Mouse (Mus musculus) natural killer cell, adult 2 months (primary cell): ENCODE data around the gene A430078G23Rik.
"Not testable (repeated sequence)": the region's sequence is repeated elsewhere in the genome, so short reads cannot be mapped to it uniquely, and the experiment has no call there.

Source experiments
- DNase-seq, 2 experiments: peaks; one replicate each; pipeline ENCODE4 v3.0.0; 2022; ENCODE audit warnings: low spot score in 2 of 2

The A430078G23Rik gene

DNA sequence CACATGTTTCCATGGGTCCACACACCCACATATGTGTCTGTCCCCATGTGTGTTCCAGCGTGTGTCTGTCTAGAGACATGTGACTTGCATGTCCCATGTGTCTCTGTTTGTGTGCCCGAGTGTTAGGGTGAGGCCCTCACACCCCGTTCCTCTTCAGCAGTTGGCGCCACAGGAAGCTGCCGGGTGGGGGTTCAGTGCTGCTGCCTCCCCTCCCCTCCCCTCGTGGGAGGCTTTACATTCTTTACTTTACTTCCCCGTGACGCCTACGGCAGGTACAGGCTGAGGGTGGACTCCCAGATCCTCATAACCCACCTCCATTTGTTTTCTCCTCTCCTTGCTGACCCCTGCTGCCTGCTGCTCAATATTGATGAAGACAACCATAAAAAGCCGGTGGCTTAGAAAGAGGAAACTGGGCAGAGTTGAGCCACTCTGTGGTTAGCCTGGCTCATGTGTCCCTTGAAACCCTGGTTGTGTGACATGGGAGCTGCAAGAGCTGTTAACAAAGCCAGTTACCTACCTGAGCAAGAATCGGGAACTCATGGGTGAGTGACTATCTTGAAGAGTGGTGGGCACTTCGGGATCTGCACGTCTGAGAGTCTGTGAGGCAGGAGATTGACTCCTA lies at the start of gene A430078G23Rik:
Gene A430078G23Rik (plus strand): TSS at position 227 of the 622 bp plus-strand sequence.
- DNase-seq = peak; percentile 86 to 87

DNA sequence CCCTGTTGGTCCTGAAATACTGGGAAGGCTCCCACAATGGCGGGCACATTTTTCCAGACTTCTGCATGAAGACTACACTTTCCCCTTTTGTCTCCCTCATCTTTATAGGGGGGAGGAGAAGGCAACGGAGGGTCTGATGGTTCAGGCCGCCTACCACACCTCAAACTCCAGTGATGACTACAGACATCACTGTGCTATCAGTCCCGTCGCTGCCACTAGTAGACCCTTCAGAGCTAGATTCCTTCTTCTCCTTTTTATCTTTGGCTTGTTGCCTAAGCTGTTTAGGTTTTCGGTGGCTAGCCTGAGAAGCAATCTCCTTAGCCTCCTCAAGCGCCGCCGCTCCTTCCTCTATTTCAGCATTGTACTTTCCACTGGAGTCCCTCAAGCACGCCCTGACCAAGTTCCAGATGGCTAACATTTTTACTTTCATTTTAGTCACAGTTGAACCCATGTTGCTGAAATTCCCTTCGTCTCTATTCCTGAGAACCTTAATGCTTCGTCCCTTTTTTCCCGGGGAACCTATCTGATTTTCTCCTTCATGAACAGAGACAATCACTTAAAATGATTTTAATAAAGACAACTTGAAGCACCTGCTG lies 44.9 kb upstream of the A430078G23Rik start:
- not testable (repeated sequence) for DNase-seq

DNA sequence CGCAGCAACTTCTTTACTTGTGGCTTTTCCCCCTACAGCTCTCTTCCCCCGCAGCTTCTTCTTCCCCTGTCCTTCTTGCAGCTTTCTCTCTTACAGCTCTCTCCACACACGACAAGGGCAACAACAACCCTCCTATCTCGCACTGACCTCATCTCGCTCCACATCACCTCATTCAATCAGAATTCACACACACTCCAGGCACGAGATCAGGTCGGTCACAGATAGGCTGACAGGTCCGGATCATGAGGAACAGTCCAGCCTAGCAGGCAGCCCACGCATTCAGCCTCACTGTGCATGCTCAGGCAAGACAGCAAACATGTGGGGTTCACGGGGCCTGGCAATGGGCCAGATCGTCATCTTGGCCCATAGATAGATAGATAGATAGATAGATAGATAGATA lies 43.6 kb upstream of the A430078G23Rik start:
- DNase-seq = no peak

DNA sequence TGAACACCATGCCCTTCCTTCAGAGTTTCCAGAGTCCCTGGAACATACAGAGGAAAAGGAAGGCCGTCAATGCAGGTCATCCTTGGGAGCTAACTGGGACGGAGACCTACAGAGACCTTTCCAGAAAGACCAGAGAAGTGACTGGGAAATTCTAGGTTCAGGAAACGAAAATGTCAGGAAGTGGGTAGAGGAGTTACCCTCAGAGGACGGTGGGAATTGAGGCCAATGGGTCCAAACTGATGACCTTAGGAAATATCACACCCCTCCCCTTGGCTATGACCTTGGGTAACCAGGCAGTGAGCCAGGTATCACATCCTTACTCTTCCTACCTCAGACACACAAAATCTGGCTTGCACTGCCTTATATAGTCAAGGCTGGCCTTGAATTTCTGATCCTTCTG lies 41.7 kb upstream of the A430078G23Rik start:
- DNase-seq = no peak

- not testable (repeated sequence) for DNase-seq
These were observed 39.8 kb upstream of the A430078G23Rik start for GRCm38 (mm10) chr8:3313417-3313816.

DNA sequence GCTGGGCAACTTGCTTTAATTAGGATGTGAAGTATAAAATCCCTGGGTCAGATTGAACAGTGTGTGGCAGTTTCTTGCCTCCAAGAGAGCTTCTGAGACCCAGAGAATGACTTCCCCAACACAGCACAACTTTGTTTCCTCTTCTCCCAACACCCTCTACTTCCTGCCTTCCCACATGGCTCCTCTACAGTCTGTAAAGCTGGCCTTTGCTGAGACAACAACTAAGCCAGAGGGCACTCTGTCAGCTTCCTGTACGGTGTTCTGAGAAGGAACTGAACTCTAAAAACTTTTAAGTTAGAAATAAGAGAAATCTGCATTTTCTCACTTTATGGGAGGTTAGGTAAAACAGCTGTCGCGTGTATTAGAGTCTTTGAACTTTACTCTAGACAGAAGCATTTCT lies 39.4 kb upstream of the A430078G23Rik start:
- no peak for DNase-seq

GRCm38 (mm10) chr8:3314345-3314744 lies 38.9 kb upstream of the A430078G23Rik start:
- no peak for DNase-seq

GRCm38 (mm10) chr8:3316585-3316984 lies 36.6 kb upstream of the A430078G23Rik start:
- no peak for DNase-seq

DNA sequence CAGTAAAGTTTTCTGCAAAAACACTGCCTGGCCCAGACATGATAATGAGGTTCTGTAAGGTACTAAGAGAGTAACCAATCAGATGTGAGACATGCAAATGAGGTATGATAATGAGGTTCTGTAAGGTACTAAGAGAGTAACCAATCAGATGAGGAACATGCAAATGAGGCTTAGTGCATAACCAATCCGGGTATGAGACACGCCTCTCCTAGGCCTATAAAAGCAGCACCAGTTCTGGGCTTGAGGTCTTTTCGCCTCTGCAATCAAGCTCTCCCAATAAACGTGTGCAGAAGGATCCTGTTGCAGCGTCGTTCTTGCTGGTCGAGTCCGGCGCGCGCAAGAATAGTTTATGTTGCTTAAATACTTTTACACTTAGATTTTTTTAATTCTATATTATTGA lies 33.9 kb upstream of the A430078G23Rik start:
- not testable (repeated sequence) for DNase-seq

DNA sequence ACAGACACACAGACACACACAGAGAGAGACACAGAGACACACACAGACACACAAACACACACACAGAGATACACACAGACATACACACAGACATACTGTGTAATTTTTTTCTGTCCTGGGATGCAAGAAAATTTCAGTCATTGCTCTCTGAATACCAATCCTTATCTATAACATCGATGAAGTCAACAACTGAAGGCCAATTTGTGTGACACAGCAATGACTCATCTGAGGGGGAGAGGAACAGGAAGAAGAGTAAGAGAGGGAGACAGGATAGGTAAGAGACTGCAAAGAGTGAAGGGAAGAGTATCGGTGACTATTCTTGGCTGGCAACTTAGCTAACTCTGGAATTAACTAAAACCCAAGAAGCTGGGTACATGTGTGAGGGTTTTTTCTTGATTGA lies 29.0 kb upstream of the A430078G23Rik start:
- no peak for DNase-seq

DNA sequence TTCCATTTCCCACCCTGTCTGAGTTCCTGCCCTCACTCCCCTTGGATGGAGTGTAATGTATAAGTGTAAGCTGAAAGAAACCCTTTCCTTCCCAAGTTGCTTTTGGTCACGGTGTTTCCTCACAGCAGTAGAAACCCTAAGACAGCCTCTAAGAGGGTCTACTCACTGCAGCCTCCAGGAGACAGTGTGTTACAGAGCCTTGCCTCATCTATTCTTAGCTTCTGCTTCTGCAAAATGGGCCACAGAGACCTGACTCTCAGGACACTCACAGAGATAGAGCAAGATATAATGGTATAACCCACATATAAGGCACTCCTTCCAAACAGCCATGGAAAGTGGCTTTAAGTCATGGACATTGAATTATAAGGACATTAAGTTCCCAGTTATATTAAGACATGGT lies 26.2 kb upstream of the A430078G23Rik start:
- DNase-seq = no peak

- no peak for DNase-seq
These were observed 25.5 kb upstream of the A430078G23Rik start for GRCm38 (mm10) chr8:3327538-3328245.

DNA sequence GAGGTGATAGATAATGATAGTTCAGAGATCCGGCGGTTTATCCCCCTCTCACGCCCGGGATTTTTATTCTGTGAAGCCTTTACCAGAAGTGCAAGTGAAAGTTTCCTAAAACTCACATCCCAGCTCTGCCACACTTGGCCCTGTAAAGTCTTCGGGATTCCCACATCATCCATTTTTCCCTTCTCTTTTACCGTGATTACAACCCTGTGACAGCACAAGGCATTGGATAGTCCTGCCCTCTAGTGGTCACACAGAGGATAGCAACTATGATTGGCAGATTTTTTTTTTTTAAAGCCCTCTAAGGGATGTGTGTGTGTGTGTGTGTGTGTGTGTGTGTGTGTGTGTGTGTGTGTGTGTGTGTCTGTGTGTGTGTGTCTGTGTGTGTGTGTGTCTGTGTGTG lies 22.6 kb upstream of the A430078G23Rik start:
- no peak for DNase-seq

DNA sequence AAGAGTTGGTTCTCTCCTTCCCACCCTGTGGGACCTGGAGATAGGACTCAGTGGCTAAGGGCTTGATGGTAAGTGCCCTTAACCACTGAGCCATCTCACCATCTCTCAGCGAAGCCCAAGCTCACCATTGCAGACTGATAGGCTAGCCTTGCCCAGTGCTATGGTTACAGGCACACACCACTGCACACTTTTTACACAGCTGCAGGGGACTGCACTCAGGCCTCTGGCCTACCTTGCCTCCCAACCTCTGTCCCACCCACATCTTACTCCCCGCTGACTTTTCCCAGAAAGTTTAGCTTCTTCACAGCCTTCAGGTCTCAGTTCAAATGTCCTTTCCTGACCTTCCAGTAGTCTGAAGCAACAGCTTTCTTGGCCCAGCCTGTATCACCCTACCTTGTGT lies 21.5 kb upstream of the A430078G23Rik start:
- no peak for DNase-seq

DNA sequence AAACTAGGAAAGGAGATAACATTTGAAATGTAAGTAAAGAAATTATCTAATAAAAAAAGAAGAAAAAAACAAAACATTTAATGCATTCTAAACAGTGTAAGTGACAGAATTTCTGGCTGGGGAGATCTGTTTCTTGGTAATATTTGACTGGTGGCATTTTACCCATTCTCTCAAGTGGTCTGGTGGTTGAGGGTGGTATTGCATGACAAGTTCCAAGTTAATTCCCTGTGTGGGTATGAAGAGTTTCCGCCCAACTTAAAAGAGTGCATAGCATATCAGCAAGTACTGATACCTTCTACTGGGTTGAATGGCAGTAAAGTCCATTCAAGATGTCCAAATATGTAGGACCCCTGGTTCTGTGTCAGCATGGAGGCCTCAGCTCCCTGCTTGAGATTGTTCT lies 17.3 kb upstream of the A430078G23Rik start:
- no peak for DNase-seq

GRCm38 (mm10) chr8:3336658-3337524 lies 16.3 kb upstream of the A430078G23Rik start:
- peak; percentile 38 to 64 for DNase-seq

DNA sequence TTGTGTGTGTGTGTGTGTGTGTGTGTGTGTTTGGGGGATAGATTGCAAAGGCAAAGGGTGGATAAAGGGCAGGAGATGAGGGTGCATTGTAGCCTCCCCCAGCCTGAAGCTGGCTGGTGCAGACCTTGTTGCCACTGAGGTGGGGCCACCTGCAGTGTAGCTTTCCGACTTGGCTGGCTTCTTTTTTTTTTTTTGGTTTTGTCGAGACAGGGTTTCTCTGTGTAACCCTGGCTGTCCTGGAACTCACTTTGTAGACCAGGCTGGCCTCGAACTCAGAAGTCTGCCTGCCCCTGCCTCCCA lies 15.7 kb upstream of the A430078G23Rik start:
- DNase-seq = not testable (repeated sequence)

DNA sequence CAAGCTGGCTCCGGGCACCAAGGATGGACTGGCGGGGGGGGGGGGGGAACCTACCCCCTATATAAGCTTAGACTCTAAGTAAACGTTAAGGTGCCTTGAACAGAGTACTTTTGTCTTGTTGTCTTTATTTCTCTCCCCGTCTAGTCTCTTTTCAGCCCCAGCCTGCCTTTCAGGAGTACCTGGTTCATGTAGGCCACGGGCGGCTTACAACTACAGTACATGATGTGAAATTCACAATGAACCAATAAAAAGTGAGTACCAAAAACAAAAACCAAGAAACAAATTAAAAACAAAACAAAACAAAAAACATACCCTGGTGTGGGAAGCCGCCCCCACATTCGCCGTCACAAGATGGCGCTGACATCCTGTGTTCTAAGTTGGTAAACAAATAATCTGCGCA lies 15.2 kb upstream of the A430078G23Rik start:
- DNase-seq = no peak

- DNase-seq = not testable (repeated sequence)
These were observed 12.5 kb upstream of the A430078G23Rik start for GRCm38 (mm10) chr8:3340711-3341110.

DNA sequence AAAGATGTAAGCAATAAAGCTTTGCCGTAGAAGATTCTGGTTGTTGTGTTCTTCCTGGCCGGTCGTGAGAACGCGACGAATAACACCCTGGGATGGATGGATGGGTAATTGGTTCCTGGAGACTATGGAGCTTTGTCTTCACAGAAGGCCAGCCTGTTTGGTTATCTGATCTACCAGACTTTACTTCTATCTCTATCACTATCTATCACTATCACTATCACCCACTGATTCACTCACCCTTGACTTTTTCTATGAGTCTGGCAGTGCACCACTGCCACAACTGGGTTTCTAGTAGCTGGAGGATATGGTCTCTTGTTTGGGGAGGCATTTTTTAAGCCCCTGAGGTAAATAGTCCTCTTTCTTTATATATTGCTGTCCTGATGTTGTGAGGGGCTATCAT lies 7.9 kb upstream of the A430078G23Rik start:
- DNase-seq = no peak

- DNase-seq = no peak
These were observed 6.4 kb upstream of the A430078G23Rik start for GRCm38 (mm10) chr8:3346691-3347413.
